Mouse (Mus musculus): ENCODE measurements around the gene Kansl1l.

GRCm38 (mm10) chr1:66816837-66817452, 417 bp downstream of the Kansl1l start:
- TF ChIP-seq CTCF (IDR thresholded peaks at IDR 0.05; ENCODE audit: low read depth), result no peak
- no peak for TF ChIP-seq EP300 (IDR thresholded peaks at IDR 0.05; ENCODE audit: low read depth)
